22 mouse cellular contexts compared by ENCODE assay signal in the genomic region with DNA sequence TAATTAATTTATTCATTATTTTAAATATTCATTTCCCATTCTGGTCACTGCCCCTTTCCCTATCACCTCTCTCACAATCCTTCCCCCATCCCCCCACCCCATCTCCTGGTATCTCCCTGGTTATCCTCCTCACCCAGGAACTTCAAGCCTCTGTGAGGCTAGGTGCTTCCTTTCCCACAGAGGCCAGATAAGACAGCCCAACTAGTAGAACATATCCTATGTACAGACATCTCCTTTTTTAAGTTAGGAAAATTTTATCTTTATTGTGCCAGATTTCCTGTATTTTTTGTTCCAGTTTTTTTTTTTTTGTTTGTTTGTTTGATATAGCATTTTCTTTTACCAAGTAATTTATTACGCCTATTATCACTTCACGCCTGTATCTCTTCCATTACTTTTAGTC.
DNase-seq lines count a peak whose midpoint lies in the region; TF ChIP-seq lines count a peak whose summit lies in the region.
"Had no signal": no experiment of that assay in that cellular context is flagged by ENCODE, and none has a peak within 500 bp of the region (broad histone marks: within the 10 kb centered on the region; RNA-seq: fewer than 3 reads in every experiment).

No protein-coding gene starts in this region.

- no peak for TF ChIP-seq RAD21 in MEL (IDR thresholded peaks at IDR 0.05; ENCODE audit: low read depth, low read length)

- peaks cover 0 to 2% of the 10 kb centered on the region in 2 experiments; a peak in 1 of 4 replicates for H3K4me1 ChIP-seq in MEL (ENCODE audit: control insufficient read depth in 1 of 2, insufficient read depth in 2 of 2, low read length in 2 of 2)

- no peaks in the 10 kb centered on the region for H3K9me3 ChIP-seq in MEL (replicated peaks; ENCODE audit: insufficient read depth, low read length)
- H3K9me3 ChIP-seq: G1E had no signal

- no peaks in the 10 kb centered on the region for H3K79me2 ChIP-seq in MEL (ENCODE audit: control insufficient read depth, insufficient read depth, low read length, poor library complexity)

- peak; percentile 85 to 90 for TF ChIP-seq EP300 in MEL (IDR thresholded peaks at IDR 0.05; ENCODE audit: low read depth in 1 of 2, low read length in 2 of 2)

- no peak for TF ChIP-seq POLR2A in MEL (IDR thresholded peaks at IDR 0.05; ENCODE audit: control insufficient read depth in 1 of 2, insufficient read depth in 1 of 2, low read depth in 1 of 2, low read length in 2 of 2, poor library complexity in 1 of 2)

- peaks cover 0 to 10% of the 10 kb centered on the region in 2 experiments; a peak in 2 of 4 replicates for H3K36me3 ChIP-seq in MEL (ENCODE audit: control insufficient read depth in 1 of 2, insufficient read depth in 2 of 2, low read length in 2 of 2)
- H3K36me3 ChIP-seq: G1E had no signal

- H3K27ac ChIP-seq in MEL (ENCODE audit: control insufficient read depth, low read depth, low read length), result no peak overlapping the region

- H3K4me3 ChIP-seq in MEL (ENCODE audit: control insufficient read depth in 1 of 2, insufficient read depth in 1 of 2, low read depth in 2 of 2, low read length in 2 of 2), result no peak overlapping the region

- DNase-seq in 416B (ENCODE audit: low read depth), result peak; percentile 45
- DNase-seq in MEL (ENCODE audit: low read depth, low spot score), result peak; percentile 77
- DNase-seq in MEL-GATA-1-ER (ENCODE audit: extremely low read depth, low read depth), result peak; percentile 60
- no peak for DNase-seq in embryo, embryonic 11 days
- DNase-seq in right cerebral cortex, adult 2 months (ENCODE audit: low spot score in 2 of 2), result no peak
- DNase-seq in urinary bladder, adult 18-20 months (ENCODE audit: low spot score in 2 of 2), result no peak
- DNase-seq: adrenal gland, adult 2 months; adrenal gland, adult 8-10 months; adrenal gland, postnatal 10 days; adrenal gland, postnatal 14 days; adrenal gland, postnatal 25 days; adrenal gland, postnatal 36 days; B cell, adult 2 months; cerebellum, adult 11 months; cerebellum, adult 11-12 months; cerebellum, adult 18-20 months; cerebellum, adult 2 months; cerebellum, adult 8-10 months; cerebellum, adult 9-10 months had no signal

- H3K9ac ChIP-seq in MEL (ENCODE audit: control insufficient read depth, low read depth, low read length, poor library complexity, severe bottlenecking), result no peak overlapping the region

- H3K27me3 ChIP-seq in MEL (ENCODE audit: control insufficient read depth in 1 of 2, insufficient read depth in 2 of 2, low read length in 2 of 2), result no peaks in the 10 kb centered on the region
- H3K27me3 ChIP-seq: CH12.LX, Patski had no signal

- no peak for TF ChIP-seq CTCF in MEL (IDR thresholded peaks at IDR 0.05 in 2 of 3, conservative IDR thresholded peaks at IDR 0.05 in 1 of 3; ENCODE audit: control insufficient read depth in 1 of 3, insufficient read depth in 1 of 3, low read depth in 2 of 3, low read length in 3 of 3, poor library complexity in 1 of 3, severe bottlenecking in 1 of 3)

TF ChIP-seq in MEL, 35 proteins besides CTCF, POLR2A, EP300 and RAD21:
- TF ChIP-seq TBP (IDR thresholded peaks at IDR 0.05; ENCODE audit: low read depth, low read length) (no peak), RCOR1 (IDR thresholded peaks at IDR 0.05; ENCODE audit: low read depth, low read length) (peak; percentile 78), NELFE (IDR thresholded peaks at IDR 0.05; ENCODE audit: low read depth, low read length) (no peak), MXI1 (IDR thresholded peaks at IDR 0.05; ENCODE audit: low read depth, low read length) (no peak), CHD2 (IDR thresholded peaks at IDR 0.05; ENCODE audit: low read length) (no peak; the same call in 1 of the 2 replicates), TAL1 (IDR thresholded peaks at IDR 0.05; ENCODE audit: low read length) (peak; percentile 50), E2F4 (IDR thresholded peaks at IDR 0.05; ENCODE audit: borderline replicate concordance, low read depth, low read length) (no peak), MYB (IDR thresholded peaks at IDR 0.05; ENCODE audit: low read depth, low read length) (peak; percentile 57; the same call in 1 of the 2 replicates), KAT2A (conservative IDR thresholded peaks at IDR 0.05; ENCODE audit: low read depth, low read length) (no peak), POLR2AphosphoS5 (IDR thresholded peaks at IDR 0.05; ENCODE audit: borderline replicate concordance, low read depth, low read length) (no peak), MEF2A (IDR thresholded peaks at IDR 0.05; ENCODE audit: extremely low read depth, insufficient replicate concordance, low read depth, low read length, poor library complexity, severe bottlenecking) (no peak), CHD1 (IDR thresholded peaks at IDR 0.05; ENCODE audit: low read depth, low read length) (no peak), MYC (IDR thresholded peaks at IDR 0.05; ENCODE audit: low read depth, low read length) (0 out of 2 replicates have a peak, but pooled peaks have one; percentile 24), USF1 (IDR thresholded peaks at IDR 0.05; ENCODE audit: low read depth, low read length) (no peak), POLR2AphosphoS2 (IDR thresholded peaks at IDR 0.05; ENCODE audit: low read length) (no peak), TCF12 (IDR thresholded peaks at IDR 0.05; ENCODE audit: low read depth, low read length) (peak; percentile 87), SIN3A (IDR thresholded peaks at IDR 0.05; ENCODE audit: low read length) (peak; percentile 49), ZC3H11A (IDR thresholded peaks at IDR 0.05; ENCODE audit: low read depth, low read length) (no peak), ZNF384 (IDR thresholded peaks at IDR 0.05; ENCODE audit: low read depth, low read length) (peak; percentile 62), UBTF (IDR thresholded peaks at IDR 0.05; ENCODE audit: borderline replicate concordance, insufficient read depth, low read depth, low read length) (no peak), USF2 (IDR thresholded peaks at IDR 0.05; ENCODE audit: borderline replicate concordance in 1 of 2, insufficient read depth in 1 of 2, low read depth in 1 of 2, low read length in 2 of 2) (no peak), ZKSCAN1 (IDR thresholded peaks at IDR 0.05; ENCODE audit: low read depth, low read length) (no peak), ETS1 (IDR thresholded peaks at IDR 0.05; ENCODE audit: low read depth, low read length) (peak; percentile 65), SMC3 (IDR thresholded peaks at IDR 0.05; ENCODE audit: low read depth, low read length) (no peak), JUND (IDR thresholded peaks at IDR 0.05; ENCODE audit: low read depth, low read length) (no peak), GATA1 (IDR thresholded peaks at IDR 0.05; ENCODE audit: low read depth, low read length) (peak; percentile 87), MAX (IDR thresholded peaks at IDR 0.05; ENCODE audit: low read length) (no peak), MAFK (IDR thresholded peaks at IDR 0.05; ENCODE audit: borderline replicate concordance, low read depth, low read length) (no peak)

Comparison
In these comparisons a context has a peak if more than half of its experiments do, and no peak if none do; other contexts are left out.
1. DNase-seq: peak in 416B (single experiment), MEL (single experiment) and MEL-GATA-1-ER (single experiment); none in embryo, embryonic 11 days (single experiment), right cerebral cortex, adult 2 months (0 of 2) and urinary bladder, adult 18-20 months (0 of 2).